Mouse (Mus musculus) liver, embryonic 12.5 days (tissue): ENCODE measurements around the gene Dgki. TPM values are rescaled to one million over a fixed set of nuclear protein-coding genes. Genes with fewer than 3 reads are reported as not detected.

Experiments used
- ATAC-seq: fragments of 200-750 bp; cut with Nextera tagmentation; 2 replicates; pipeline ENCODE4 v1.8.0; 2017; ENCODE audit warnings: moderate number of reproducible peaks, mild to moderate bottlenecking, moderate library complexity
- H3K27ac ChIP-seq: fragments of 300-500 bp; sonication (generic); 2 replicates; pipeline ENCODE4 v1.5.1; 2016; ENCODE audit warnings: mild to moderate bottlenecking
- H3K27me3 ChIP-seq: fragments of 300-500 bp; sonication (generic); replicated peaks from 2 replicates; pipeline ENCODE4 v1.6.1; 2016; ENCODE audit warnings: mild to moderate bottlenecking, moderate library complexity
- H3K36me3 ChIP-seq: fragments of 300-500 bp; sonication (generic); 2 replicates; pipeline ENCODE4 v1.6.1; 2016; ENCODE audit warnings: mild to moderate bottlenecking, moderate library complexity
- H3K4me1 ChIP-seq: fragments of 300-500 bp; sonication (generic); 2 replicates; pipeline ENCODE4 v1.6.1; 2016
- H3K4me2 ChIP-seq: fragments of 300-500 bp; sonication (generic); 2 replicates; pipeline ENCODE4 v1.6.1; 2016; ENCODE audit warnings: mild to moderate bottlenecking, moderate library complexity
- H3K4me3 ChIP-seq: fragments of 300-500 bp; sonication (generic); 2 replicates; pipeline ENCODE4 v1.5.1; 2016; ENCODE audit warnings: mild to moderate bottlenecking, moderate library complexity
- H3K9ac ChIP-seq: fragments of 300-500 bp; sonication (generic); 2 replicates; pipeline ENCODE4 v1.6.1; 2016; ENCODE audit warnings: mild to moderate bottlenecking, moderate library complexity
- H3K9me3 ChIP-seq: fragments of 300-500 bp; sonication (generic); replicated peaks from 2 replicates; pipeline ENCODE4 v1.6.1; 2016; ENCODE audit warnings: mild to moderate bottlenecking, moderate library complexity
- WGBS: fragments of 180-500 bp; shearing (Covaris S2); methylation state at CpG from one replicate; pipeline ENCODE4 v1.1.7; 2016; ENCODE audit not compliant: insufficient replicate concordance; 5-methylcytosine and 5-hydroxymethylcytosine counted together
- polyA plus RNA-seq: library from polyadenylated mRNA; unstranded; fragments of >200 nt; fragmentation: Nextera tagmentation; extraction: Ambion mirVana; gene quantifications from 2 replicates; pipeline ENCODE4 v1.2.1, GENCODE M21; 2016

Dgki gene
- polyA plus RNA-seq, 1 experiment from 2014 or later = 0.06 TPM

DNA sequence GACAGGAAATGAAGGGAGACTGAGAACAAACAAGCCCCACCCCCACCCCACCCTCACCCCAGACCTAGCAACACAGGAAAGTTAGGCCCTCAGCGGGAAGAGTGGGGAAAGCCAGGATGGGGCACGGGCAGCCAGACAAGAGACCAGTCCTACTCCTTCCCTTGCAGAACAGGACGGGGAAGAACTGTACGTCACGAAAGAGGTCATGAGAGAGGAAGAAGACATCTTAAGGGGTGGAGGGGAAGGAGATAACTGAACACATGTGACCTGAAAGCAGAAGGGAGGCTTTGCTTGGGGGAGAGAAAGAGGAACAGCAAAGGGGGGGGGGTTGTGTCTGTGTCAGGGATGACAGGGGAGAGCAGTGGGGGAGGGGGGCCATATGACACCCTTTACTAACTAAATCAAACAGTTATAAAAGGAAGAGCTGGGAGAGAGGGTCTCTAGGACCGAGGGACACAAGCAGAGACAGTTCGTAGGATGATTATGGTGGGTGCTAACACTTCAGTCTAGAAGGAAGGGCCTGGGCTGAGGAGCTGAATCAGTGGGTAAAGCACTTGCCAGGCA, 77.0 kb downstream of the Dgki start:
- no peaks in the 10 kb centered on the region for H3K9me3 ChIP-seq
- no peak overlapping the region for H3K27ac ChIP-seq
- WGBS = 20% methylated on average over 7 of the region's 7 CpGs
- no peaks in the 10 kb centered on the region for H3K36me3 ChIP-seq
- H3K9ac ChIP-seq = no peak overlapping the region
- H3K4me2 ChIP-seq = no peak overlapping the region
- H3K4me3 ChIP-seq = no peak overlapping the region
- ATAC-seq = peak; percentile 30; the same call in 1 of the 2 replicates
- H3K4me1 ChIP-seq = no peaks in the 10 kb centered on the region; the same call in 1 of the 2 replicates
- H3K27me3 ChIP-seq = no peaks in the 10 kb centered on the region

DNA sequence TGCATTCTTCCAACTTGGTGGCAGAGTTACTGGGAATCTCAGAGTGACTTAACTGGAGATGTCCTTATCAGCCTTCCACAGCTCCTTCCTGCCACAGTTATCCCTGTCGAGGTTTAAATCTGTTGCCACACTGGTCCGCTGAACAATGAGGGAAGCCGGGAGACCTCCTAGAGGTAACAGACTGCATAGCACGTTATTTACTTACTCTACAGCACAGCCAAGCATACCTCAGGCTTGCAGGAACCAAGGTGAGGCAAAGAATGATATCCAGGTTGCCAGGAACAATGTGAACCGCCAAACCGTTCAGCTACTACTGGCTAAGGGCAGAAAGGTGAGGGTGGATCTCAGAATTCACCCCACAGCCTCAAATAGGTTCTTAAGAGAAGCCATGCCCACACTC, 78.0 kb downstream of the Dgki start:
- Histone ChIP-seq H3K36me3 (no peaks in the 10 kb centered on the region), H3K4me3 (no peak overlapping the region), H3K4me2 (no peak overlapping the region), H3K9me3 (no peaks in the 10 kb centered on the region), H3K27me3 (no peaks in the 10 kb centered on the region), H3K27ac (no peak overlapping the region), H3K9ac (no peak overlapping the region), H3K4me1 (no peaks in the 10 kb centered on the region; the same call in 1 of the 2 replicates)
- 24% methylated on average over 6 of the region's 6 CpGs for WGBS
- ATAC-seq = no peak

- ATAC-seq = no peak
- H3K9me3 ChIP-seq = no peaks in the 10 kb centered on the region
- WGBS = 66% methylated on average over 4 of the region's 4 CpGs
- peaks cover 3% of the 10 kb centered on the region for H3K4me1 ChIP-seq
- no peaks in the 10 kb centered on the region for H3K36me3 ChIP-seq
- no peak overlapping the region for H3K9ac ChIP-seq
- H3K4me3 ChIP-seq = no peak overlapping the region
- no peaks in the 10 kb centered on the region; the same call in 1 of the 2 replicates for H3K27me3 ChIP-seq
- no peak overlapping the region for H3K4me2 ChIP-seq
- H3K27ac ChIP-seq = no peak overlapping the region
These were observed 80.9 kb downstream of the Dgki start for GRCm38 (mm10) chr6:37219110-37219509.

GRCm38 (mm10) chr6:37216342-37216763, 83.6 kb downstream of the Dgki start:
- no peaks in the 10 kb centered on the region; the same call in 1 of the 2 replicates for H3K27me3 ChIP-seq
- H3K4me2 ChIP-seq = no peak overlapping the region
- no peaks in the 10 kb centered on the region for H3K9me3 ChIP-seq
- H3K4me1 ChIP-seq = peaks cover 3% of the 10 kb centered on the region; the same call in 1 of the 2 replicates
- no peak for ATAC-seq
- WGBS = 32% methylated on average over 4 of the region's 4 CpGs
- no peak overlapping the region for H3K9ac ChIP-seq
- H3K4me3 ChIP-seq = no peak overlapping the region
- H3K36me3 ChIP-seq = no peaks in the 10 kb centered on the region
- no peak overlapping the region for H3K27ac ChIP-seq

GRCm38 (mm10) chr6:37215655-37216054, 84.3 kb downstream of the Dgki start:
- no peak for ATAC-seq
- Histone ChIP-seq H3K27me3 (no peaks in the 10 kb centered on the region; the same call in 1 of the 2 replicates), H3K4me3 (no peak overlapping the region), H3K9me3 (no peaks in the 10 kb centered on the region), H3K4me1 (peaks cover 3% of the 10 kb centered on the region; the same call in 1 of the 2 replicates), H3K4me2 (no peak overlapping the region), H3K27ac (no peak overlapping the region), H3K9ac (no peak overlapping the region), H3K36me3 (no peaks in the 10 kb centered on the region)
- WGBS = 42% methylated on average over 10 of the region's 10 CpGs

- H3K27me3 ChIP-seq = no peaks in the 10 kb centered on the region; the same call in 1 of the 2 replicates
- WGBS = 31% methylated on average over 4 of the region's 4 CpGs
- no peak overlapping the region for H3K27ac ChIP-seq
- no peak for ATAC-seq
- no peaks in the 10 kb centered on the region for H3K9me3 ChIP-seq
- no peaks in the 10 kb centered on the region for H3K36me3 ChIP-seq
- H3K4me1 ChIP-seq = peaks cover 3% of the 10 kb centered on the region; the same call in 1 of the 2 replicates
- H3K4me2 ChIP-seq = no peak overlapping the region
- H3K4me3 ChIP-seq = no peak overlapping the region
- no peak overlapping the region for H3K9ac ChIP-seq
These were observed 87.1 kb downstream of the Dgki start for GRCm38 (mm10) chr6:37212930-37213329.

DNA sequence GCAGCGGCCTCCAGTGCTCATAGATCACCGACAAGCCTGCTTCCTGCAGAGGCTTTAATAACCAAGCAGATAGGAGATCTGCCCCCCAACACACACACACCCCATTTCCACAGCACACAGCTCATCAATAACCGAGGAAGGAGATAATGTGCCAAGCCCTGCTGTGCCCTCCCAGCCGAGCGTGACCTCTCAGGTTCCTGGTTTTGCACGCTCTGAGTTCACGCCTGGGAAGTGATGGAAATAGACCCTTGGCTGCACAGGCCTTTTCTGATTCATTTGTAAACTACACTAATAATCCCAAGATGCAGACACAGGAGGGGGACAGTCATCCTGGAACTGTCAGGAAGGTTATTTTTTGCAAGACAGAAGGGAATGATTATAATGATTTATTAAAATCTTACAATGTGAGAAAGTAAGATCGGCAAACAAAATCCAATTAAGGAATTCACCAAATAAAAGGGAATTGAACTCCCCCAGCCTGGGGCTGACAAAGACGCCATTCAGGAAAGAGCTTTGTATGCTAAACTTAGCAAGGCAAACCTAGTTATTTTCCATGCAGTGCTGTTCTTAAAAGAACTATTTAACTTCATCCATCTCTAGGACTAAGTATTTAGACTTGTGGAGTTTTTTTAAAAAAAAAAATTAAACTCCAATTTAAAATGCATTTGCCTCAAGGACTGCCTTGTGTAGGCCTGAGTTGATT, 88.3 kb downstream of the Dgki start:
- no peak overlapping the region for H3K4me3 ChIP-seq
- peaks cover 3% of the 10 kb centered on the region; the same call in 1 of the 2 replicates for H3K4me1 ChIP-seq
- no peak for ATAC-seq
- H3K9ac ChIP-seq = no peak overlapping the region
- H3K27me3 ChIP-seq = no peaks in the 10 kb centered on the region; the same call in 1 of the 2 replicates
- 70% methylated on average over 9 of the region's 9 CpGs for WGBS
- H3K27ac ChIP-seq = no peak overlapping the region
- H3K9me3 ChIP-seq = no peaks in the 10 kb centered on the region
- no peak overlapping the region for H3K4me2 ChIP-seq
- no peaks in the 10 kb centered on the region for H3K36me3 ChIP-seq

DNA sequence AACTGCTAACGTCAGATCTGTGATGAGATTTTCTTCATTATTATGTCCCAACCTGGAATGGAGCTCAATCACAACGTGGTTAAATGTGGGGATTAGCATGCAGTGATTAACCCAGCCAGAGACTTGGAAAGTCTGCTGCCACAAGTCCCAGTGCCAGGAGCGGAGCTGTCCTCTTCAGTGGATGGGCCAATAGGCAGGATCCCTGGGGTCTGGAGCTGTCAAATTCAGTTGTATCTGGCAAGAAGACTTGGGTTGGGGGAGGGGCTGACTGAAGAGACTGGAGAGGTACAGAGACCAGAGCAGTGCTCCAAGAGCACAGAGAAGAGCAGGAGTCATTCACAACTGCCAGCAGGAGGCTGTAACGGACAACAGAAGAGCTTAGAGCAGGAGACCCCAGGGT, 97.1 kb downstream of the Dgki start:
- Histone ChIP-seq H3K36me3 (no peaks in the 10 kb centered on the region), H3K4me2 (no peak overlapping the region), H3K4me3 (no peak overlapping the region), H3K4me1 (no peaks in the 10 kb centered on the region), H3K9me3 (no peaks in the 10 kb centered on the region), H3K27ac (no peak overlapping the region), H3K27me3 (no peaks in the 10 kb centered on the region), H3K9ac (no peak overlapping the region)
- no peak for ATAC-seq
- WGBS = 53% methylated on average over 4 of the region's 4 CpGs

DNA sequence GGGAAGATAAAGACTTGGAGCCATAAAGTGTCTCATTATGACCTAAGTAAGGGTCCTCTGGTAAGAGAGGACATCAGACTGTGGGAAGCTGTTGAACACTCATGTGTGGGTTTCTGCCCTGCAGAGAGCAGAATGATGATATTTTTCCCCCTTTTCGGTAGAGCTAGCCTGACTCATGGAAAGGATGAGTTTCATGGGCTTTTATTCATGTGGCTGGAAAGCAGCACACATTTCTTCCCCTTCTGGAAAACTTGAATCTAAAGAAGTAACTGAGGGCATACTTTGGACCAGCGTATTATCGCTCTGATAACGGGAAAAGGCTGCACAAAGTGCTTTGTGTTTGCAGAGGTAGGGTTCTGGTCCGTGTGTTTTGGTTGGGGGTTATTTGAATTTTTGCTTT, 99.1 kb downstream of the Dgki start:
- Histone ChIP-seq H3K27me3 (no peaks in the 10 kb centered on the region), H3K4me3 (no peak overlapping the region), H3K4me2 (no peak overlapping the region), H3K27ac (no peak overlapping the region), H3K9ac (no peak overlapping the region), H3K36me3 (no peaks in the 10 kb centered on the region), H3K4me1 (no peaks in the 10 kb centered on the region), H3K9me3 (no peaks in the 10 kb centered on the region)
- ATAC-seq = no peak
- 74% methylated on average over 5 of the region's 5 CpGs for WGBS

DNA sequence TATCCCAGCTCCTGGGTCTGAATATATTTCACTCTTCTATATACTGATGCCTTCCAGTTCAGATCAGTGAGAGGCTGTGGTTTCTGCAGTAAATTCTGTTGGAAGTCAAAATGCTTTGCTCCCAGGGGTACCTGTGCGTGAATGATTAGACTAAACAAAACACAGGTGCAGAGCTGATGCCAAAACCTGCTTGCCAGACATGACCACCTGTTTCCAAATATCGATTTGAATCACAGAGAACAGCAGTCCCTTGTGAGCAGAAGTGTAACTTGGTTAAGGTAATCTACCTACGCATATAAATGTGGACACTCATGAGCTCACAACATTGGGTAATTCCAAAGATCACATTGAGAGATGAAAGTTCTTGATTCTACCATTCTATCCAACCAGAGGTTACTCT, 100.5 kb downstream of the Dgki start:
- ATAC-seq = no peak
- Histone ChIP-seq H3K36me3 (no peaks in the 10 kb centered on the region), H3K27me3 (no peaks in the 10 kb centered on the region), H3K4me3 (no peak overlapping the region), H3K27ac (no peak overlapping the region), H3K9ac (no peak overlapping the region), H3K4me2 (no peak overlapping the region), H3K4me1 (no peaks in the 10 kb centered on the region), H3K9me3 (no peaks in the 10 kb centered on the region)
- 61% methylated on average over 3 of the region's 3 CpGs for WGBS

DNA sequence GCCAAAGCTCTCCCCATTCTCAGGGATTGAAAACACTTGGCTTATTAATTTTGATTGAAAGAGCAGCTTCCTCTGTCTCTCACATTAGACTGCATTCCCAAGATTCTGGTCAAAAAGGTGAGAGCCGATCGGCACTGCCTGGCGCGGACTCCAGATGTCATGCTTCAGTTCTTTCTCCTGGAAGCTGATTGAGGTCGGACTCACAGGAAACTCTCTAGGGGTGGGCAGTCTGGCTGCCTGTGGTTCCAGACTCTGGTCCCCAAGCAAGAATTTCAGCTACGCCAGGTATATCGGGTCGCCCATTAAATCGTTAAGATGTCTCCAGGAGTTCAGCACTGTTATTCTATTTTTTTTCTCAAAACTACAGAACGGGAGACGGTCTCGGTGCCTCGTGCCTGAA, 102.2 kb downstream of the Dgki start:
- Histone ChIP-seq H3K9me3 (no peaks in the 10 kb centered on the region), H3K4me3 (no peak overlapping the region), H3K4me2 (no peak overlapping the region), H3K36me3 (no peaks in the 10 kb centered on the region), H3K27me3 (no peaks in the 10 kb centered on the region), H3K9ac (no peak overlapping the region), H3K27ac (no peak overlapping the region), H3K4me1 (no peaks in the 10 kb centered on the region)
- WGBS = 72% methylated on average over 13 of the region's 13 CpGs
- no peak for ATAC-seq

DNA sequence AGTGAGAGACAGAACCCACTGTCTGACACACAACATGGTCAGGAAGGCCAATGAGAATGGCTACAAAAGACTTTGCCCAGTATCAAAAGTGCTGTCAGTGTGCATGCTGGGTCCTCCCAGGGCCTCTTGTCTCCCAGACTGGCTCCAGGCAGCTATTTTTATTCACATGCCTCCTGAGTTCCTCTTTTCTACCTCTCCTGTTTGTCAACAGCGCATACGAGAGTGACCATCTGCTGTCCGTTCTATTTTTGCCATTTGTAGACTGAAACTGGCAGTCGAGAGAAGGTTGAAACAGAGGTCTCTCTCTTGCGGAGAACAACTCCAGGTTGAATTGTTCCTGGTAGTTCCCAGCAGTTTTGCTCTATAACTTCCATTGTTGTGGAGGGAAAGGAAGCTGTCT, 103.1 kb downstream of the Dgki start:
- H3K4me1 ChIP-seq = no peaks in the 10 kb centered on the region
- no peaks in the 10 kb centered on the region for H3K36me3 ChIP-seq
- no peak for ATAC-seq
- 40% methylated on average over 5 of the region's 5 CpGs for WGBS
- no peak overlapping the region for H3K27ac ChIP-seq
- no peak overlapping the region for H3K9ac ChIP-seq
- H3K9me3 ChIP-seq = no peaks in the 10 kb centered on the region
- H3K27me3 ChIP-seq = no peaks in the 10 kb centered on the region
- H3K4me2 ChIP-seq = no peak overlapping the region
- H3K4me3 ChIP-seq = no peak overlapping the region
